Mouse (Mus musculus) activated CD4-positive, CD25-positive, alpha-beta regulatory T cell (primary cell): Measurements from ENCODE around the gene Cdhr3. TPM values are rescaled to one million over a fixed set of nuclear protein-coding genes. Genes with fewer than 3 reads are reported as not detected.

Experiments used
- polyA plus RNA-seq, 2 experiments: library from polyadenylated mRNA; unstranded; fragments of 100-300 nt; shearing (Covaris generic); gene quantifications; one replicate each; pipeline ENCODE4 v1.2.1; 2017

The Cdhr3 gene
- 1 to 10 TPM; 1.0 to 1.9 TPM for polyA plus RNA-seq

DNA sequence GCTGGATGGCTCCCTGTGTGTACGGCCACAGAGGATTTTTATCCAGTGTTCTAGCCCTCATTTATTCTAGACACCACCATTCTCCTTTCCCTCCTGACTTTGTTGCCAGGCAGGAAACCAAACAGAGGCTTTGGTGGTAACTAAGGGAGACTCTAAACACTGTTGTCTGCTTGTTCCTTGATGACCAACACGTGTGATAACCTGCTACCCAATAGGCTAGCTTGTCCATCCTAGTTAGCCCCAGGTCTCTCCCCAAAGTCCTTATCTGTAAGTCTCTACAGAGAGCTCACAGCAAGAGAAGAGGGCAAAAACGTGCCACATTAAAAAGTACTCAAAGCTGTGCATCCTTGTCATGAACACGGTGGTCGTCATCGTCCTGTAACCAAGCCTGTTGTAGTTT is at the start of gene Cdhr3:
Gene Cdhr3 (minus strand): TSS at position 101 of the 400 bp plus-strand sequence.

Other genes with a start within 250 kb of the Cdhr3 start
- 100 to 1,000 TPM in 1 of 2 experiments, 10 to 100 TPM in 1; 80.9 to 103 TPM for gene Sypl, start 139.0 kb downstream of the Cdhr3 start, polyA plus RNA-seq
- 10 to 100 TPM; 82.0 to 83.6 TPM for gene Atxn7l1, start 54.8 kb upstream of the Cdhr3 start, polyA plus RNA-seq